Mouse (Mus musculus) adrenal gland, postnatal 25 days (tissue): Measurements from ENCODE around the gene Zfp599. TPM values are rescaled to one million over a fixed set of nuclear protein-coding genes. Genes with fewer than 3 reads are reported as not detected.
A peak's percentile ranks its signal among the peaks of the same experiment; 100 is the strongest.
"Not testable (repeated sequence)": the region's sequence is repeated elsewhere in the genome, so short reads cannot be mapped to it uniquely, and the experiment has no call there.

Source experiments
- DNase-seq: peaks from one replicate; pipeline ENCODE4 v3.0.0; 2021; ENCODE audit warnings: mixed read lengths
- long read RNA-seq: library from polyadenylated mRNA; stranded (forward); transcript quantifications from one replicate; pipeline ENCODE4 v2.0.0, GENCODE M21; 2021
- total RNA-seq: library from RNA; stranded (reverse); gene quantifications from 2 replicates; pipeline ENCODE4 v1.2.3, GENCODE M21; 2021

The Zfp599 gene
- total RNA-seq: 0.82 and 1.1 TPM in 2 replicates
- long read RNA-seq, partial matches to known transcripts: 0 of 3 reads
- long read RNA-seq, other reads (novel, unspliced or antisense): 1 of 3 reads

DNA sequence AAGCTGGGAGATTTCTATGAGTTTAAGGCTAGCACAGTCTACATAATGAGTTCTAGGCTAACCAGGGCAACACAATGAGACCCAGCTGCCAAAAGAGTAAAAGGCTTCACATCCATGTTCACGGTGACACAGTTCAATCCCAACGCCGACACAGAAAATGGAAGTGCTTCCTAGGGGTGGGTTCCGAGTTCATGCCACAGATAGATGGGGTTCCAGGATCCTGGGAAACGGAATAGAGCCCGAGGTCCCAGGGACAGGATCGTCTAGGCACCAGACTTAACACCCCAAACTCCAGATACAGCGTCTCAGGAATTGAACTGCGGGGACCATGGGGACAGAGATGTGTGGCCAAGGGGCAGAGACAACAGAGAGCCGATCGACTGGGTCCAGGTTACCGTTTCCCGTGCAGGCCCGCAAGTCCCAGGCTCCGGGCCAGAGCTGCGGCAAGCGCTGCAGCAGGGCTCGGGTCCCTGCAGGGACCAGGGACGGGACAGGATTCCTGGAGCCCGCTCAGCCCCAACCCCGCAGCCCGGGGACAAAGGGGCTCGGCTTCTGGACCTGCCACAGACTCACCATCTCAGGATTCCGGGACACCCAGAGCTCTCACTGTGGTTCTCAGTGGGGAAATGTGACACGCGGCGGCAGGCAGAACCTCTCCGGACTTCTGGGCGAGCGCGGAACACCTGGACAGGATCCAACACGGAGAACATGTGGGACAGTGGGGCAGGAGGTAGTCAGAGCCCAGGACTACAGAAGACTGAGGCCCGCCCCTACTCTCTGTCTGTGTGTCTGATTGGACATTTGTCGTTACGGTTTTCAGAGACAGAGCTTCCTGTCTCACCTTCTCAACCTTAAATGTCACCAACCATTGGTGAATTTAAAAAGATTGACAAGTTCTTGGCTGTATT, at the start of gene Zfp599:
Gene Zfp599 (minus strand): TSS at position 712 of the 908 bp plus-strand sequence.
- peak; percentile 67 for DNase-seq

DNA sequence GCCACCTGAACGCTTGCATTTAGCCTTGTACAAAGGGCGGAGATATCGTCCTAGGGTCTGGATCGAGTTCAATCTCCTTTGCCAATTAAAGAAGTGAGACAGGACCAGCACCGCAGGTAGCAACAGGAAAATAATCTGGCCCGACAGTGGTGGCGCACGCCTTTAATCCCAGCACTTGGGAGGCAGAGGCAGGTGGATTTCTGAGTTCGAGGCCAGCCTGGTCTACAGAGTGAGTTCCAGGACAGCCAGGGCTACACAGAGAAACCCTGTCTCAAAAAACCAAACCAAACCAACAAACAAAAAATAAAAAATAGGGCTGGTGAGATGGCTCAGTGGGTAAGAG, 48.2 kb upstream of the Zfp599 start:
- not testable (repeated sequence) for DNase-seq

DNA sequence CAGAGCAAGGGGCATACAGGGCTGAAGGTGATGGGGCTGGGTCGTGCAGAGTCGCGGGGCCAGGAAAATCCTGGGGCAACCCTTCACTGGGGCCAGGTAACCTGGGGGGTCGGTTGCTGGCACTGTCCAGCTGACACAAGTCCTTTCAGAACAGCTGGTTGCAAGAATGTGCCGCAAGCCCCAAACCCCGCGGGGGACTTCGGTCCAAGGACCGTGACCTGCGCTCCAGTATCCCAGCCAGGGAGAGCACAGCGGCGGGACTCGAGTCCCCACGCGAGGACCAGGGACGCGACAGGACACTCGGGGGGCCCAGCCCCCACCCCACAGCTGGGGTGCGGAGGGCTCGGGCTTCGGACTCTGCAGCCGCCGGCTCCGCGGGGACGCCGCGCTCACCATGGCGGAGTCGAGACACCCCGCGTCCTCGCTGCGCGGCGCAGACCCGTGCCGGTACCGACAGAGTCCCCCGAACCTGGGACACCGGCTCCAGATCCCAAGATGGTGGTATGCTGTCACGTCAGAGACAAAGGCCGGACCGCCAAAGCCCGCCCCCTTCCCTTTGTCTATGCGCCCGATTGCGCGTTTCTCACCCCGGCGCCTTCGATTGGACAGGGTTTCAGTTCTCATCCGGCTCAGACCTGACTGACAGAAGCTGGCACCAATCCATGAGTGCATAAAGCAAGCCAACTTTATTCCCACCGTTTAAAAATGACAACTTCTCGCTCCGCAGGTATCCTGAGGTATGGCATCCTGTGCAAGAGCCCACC, 47.6 kb upstream of the Zfp599 start, which contains the start of gene Zfp810:
Gene Zfp810 (minus strand): TSS at position 493 of the 764 bp plus-strand sequence.
- DNase-seq: peak; percentile 87

DNA sequence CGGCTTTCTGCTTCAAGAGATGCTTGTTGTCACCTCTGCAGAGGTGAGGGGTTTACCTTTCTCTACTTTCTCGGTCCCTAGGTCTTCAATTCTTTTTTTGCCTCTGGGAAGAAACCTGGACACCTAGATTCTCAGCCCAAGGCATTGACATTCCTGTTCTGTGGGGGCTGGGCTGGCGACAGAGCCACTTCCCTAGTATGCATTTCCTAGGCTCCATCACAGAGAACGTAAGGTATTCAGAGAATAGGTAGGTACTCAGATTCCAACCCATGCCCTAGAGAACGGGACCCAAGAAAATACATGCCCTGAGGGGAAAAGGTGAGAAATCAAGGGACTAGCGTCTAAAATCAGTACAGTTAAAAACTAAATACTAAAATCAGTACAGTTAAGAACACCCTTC, 47.0 kb upstream of the Zfp599 start:
- no peak for DNase-seq

DNA sequence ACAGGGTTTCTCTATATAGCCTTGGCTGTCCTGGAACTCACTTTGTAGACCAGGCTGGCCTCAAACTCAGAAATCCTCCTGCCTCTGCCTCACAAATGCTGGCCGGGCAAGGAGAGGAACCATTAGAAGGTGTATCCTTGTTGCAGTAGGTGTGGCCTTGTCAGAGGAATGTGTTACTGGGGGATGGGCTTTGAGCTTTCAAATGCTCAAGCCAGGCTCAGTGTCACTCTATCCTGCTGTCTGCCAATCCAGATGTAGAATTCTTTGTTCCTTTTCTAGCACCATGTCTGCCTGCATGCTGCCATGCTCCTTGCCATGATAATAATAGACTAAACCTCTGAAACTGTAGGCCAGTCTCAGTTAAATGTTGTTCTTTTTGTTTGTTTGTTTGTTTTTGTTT, 42.5 kb upstream of the Zfp599 start:
- no peak for DNase-seq

DNA sequence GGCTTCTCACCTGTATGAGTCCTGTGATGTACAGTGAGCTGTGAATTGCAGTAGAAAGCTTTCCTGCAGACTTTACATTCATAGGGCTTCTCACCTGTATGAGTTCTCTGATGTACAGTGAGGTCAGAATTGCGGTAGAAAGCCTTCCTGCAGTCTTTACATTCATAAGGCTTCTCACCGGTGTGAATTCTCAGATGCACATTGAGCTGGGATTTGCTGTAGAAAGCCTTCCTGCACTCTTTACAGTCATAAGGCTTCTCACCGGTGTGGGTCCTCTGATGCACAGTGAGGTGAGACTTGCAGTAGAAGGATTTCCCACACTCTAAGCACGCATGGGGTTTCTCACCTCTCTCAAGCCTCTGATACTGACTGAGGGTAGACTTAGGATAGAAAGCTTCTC, 19.0 kb upstream of the Zfp599 start:
- no peak for DNase-seq

DNA sequence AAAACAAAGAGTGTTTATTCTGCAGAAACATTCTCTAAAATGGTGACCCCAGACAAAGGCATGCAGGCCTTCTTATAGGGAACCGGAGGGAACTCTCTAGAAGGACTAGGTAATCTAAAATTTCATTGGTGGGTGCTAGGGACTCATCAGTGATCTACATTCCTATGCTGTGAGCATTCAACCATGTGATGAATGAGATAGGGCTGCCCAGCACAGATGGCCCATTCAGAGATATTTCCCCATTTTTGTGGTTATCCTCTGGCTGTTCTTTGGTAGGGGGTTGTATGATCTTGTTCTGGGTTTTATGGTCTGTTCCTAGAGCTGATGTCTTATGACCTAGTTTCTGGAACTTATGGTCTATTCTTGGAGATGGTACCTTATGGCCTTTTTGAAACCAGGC, 9.2 kb upstream of the Zfp599 start:
- DNase-seq: no peak

DNA sequence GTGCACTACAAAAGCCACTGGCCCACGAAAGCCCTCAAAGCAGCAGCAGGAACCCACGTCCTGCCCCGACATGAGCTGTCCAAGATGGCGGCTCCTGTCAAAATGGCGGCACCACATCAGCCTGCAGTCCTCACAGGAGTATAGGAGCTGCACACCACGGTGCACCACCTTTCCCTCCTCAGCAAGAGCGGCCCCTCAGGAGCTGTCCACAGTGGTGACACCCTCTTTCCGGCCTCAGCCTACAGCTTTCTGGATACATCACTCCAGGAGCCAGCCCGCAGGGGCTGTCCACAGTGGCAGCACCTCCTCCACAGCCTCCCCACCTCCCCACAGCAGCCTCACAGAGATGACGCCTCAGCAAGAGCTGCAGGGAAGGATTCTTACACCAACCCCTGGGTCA, 2.9 kb upstream of the Zfp599 start:
- no peak for DNase-seq

DNA sequence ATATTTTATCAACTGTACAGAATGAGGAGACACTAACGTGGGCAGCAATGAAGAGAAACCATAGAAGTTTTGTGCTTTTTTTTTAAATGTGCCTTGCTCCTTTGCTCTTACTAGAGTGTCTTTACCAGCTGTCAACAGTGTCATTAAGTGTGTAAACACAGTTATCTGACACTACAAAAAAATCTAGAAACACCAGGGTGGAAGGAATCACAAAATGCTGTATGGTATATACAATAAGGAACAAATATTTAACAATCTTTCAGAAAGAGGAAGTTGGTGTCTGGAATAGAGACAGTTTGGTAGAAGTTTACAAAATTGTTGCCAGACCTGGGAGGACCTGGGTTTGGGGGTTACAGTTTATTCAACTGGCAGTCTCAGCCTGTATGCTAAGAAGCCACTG, 1.9 kb upstream of the Zfp599 start:
- no peak for DNase-seq

DNA sequence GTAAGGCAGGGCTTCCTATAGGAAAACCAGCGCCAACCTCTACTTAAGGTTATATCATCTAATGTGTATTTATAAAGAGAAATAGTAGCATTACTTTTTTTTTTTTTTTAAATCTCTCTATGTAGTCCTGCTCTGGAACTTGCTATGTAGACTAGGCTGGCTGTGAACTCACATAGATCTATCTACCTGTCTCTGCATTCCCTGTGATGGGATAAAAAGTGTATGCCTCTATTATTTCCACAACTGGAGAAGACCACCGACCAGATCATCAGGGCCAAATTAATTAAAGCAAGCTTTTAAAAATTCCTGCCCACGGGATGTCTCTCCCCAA, 362 bp upstream of the Zfp599 start:
- no peak for DNase-seq

DNA sequence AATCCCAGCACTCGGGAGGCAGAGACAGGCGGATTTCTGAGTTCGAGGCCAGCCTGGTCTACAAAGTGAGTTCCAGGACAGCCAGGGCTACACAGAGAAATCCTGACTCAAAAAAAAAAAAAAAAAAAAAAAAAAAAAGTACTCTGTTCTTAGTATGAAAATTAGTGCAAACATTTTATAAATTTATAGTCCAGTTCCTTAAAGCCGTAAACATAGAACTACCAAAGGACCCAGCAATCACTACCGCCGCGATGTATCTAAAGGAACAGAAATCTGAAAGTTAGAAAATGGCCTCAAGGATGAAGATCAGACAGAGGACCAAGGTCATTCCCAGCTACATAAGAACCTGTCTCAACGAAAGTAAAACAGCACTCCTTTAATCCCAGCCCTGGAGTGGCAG, 911 bp downstream of the Zfp599 start:
- DNase-seq: no peak

DNA sequence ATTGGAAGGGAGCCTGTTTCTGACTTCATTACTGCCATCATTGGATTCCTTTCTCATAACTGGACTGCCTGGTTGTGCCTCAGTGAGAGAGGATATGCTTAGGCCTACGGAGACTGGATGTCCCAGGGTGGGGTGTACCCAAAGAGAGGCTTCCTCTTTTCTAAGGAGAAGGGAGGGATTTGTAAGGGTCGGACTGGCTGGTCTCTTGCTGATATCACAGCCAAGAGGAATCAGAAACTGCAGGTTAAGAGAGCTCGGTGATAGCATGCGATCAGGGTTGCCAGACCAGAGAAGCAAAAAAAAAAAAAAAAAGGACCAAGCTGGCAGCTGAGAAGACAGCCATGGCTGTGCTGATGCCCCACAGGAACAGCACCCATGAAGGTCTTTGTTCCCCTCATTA, 3.1 kb downstream of the Zfp599 start:
- DNase-seq: no peak

DNA sequence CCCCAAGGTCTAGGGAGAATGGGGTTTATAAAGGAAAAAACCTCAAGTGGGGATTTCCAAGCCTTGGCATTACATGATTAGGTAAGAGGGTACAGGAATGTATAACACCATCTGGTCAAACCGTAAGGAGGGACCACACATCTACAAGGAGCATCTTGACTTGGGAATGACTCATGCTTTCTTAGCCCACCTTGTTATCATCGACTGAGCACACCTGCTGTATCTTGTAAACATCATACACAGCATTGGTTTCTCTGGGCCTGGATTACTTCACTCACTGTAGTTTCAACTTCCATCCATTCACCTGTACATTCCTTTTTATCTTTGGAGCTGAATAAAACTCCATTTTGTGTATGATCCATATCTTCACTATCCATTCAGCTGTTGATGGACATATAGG, 15.5 kb downstream of the Zfp599 start:
- DNase-seq: no peak

DNA sequence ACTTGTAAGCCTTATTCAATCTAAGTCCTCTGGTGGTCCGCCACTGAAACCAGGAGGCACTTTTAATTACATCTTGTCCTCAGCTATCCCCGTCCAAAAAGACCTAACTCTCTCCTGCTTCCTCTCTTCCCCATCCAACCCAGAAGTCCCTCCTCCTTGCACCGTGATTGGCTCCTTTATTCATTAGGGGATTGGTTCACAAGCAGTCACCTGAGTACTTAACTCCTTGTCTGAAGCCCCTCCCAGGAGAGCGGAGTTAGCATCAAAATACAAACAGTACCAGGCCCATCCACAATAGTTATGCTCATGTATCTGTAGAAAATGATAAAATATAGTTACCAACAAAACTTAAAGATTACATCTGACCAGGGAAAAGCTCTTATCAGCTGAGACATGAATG, 19.7 kb downstream of the Zfp599 start:
- no peak for DNase-seq

DNA sequence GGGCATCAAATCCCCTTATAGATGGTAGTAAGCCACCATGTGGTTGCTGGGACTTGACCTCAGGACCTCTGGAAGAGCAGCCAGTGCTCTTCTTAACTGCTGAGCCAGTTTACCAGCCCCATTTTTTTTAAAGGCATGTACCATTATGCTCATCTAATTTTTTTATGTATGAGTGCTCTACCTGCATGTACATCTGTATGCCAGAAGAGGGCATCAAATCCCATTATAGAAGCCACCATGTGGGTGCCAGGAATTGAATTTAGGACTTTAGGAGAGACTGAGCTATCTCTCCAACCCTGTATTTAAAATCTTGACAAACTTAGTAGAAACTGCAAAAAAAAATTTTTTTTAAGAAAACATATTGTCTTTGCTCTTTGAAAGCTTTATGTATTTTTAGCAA, 29.1 kb downstream of the Zfp599 start:
- no peak for DNase-seq

DNA sequence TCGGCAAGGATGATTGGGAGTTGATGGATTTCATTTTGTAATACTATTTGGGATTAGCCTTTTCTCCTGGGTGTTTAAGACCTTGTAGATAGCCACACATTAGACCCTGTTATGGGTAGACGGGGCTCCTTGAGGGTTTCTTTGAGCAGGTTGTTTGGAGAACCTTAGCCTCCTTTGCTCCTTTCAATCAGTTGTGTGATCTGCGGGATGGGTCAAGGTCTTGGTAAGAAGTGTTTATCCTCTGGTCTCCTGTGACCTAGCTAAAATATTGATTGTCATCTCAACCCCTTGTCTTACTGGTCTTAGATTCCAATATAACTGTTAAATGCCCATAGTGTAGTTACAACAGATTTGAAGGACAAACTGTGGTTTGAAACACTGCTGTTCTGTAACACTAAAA, 29.6 kb downstream of the Zfp599 start:
- no peak for DNase-seq

DNA sequence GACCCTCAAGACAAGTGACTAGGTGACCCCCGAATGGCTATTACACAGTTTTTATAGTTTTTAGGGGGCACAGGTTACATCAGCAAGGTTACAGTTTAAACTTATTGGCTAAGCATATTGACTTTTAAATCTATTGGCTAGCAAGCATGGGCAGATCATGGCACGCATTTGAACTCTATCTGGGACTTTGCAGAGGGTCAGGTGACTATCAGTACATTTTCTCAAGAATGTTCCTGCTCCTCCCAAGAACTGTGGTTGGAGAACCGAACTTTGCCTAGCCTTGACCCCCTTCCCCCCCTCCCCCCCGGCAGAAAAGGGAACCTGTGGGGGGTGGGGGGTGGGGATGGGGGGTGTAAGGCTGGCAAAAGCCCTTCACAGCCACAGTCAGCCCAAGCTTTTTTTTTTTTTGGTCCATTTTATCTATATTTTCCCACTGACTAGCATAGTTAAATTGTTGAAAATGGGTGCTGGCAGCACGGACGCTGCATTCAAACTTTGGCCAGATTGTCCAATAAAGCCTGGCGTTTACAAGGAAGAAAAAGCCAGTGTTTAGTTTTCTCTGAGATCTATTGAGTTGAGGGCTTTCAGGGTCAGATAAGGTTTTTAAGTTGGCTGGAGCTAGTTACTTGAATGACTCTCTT, 30.2 kb downstream of the Zfp599 start:
- no peak for DNase-seq

DNA sequence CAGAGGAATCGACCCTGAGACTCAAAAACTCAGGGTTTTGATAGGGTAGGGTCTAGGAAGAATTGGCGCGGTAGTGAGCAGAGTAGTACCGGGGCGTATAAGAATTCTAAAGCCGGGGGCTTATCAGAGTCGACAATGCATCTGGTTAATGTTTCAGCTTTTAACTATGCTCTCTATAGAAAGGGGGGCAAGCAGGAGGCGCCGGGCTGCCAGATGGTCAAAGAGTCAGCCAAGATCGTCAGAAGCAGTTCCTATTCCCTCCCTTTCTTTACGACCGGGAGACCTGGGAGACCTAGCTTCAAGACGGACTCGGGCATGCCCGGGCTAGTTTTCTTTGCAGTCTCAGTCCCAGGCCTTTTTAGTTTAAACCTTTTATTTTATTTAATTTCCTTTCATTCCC, 32.8 kb downstream of the Zfp599 start:
- no peak for DNase-seq

DNA sequence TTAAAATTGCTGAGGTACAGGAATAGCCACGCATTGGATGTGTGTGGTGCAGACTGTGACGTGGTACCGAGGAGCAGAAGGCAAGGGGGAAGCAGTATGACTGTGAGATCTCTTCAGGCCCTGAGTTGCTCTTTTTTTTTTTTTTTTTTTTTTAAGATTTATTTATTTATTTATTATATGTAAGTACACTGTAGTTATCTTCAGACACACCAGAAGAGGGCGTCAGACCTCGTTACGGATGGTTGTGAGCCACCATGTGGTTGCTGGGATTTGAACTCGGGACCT, 33.4 kb downstream of the Zfp599 start:
- DNase-seq: not testable (repeated sequence)

DNA sequence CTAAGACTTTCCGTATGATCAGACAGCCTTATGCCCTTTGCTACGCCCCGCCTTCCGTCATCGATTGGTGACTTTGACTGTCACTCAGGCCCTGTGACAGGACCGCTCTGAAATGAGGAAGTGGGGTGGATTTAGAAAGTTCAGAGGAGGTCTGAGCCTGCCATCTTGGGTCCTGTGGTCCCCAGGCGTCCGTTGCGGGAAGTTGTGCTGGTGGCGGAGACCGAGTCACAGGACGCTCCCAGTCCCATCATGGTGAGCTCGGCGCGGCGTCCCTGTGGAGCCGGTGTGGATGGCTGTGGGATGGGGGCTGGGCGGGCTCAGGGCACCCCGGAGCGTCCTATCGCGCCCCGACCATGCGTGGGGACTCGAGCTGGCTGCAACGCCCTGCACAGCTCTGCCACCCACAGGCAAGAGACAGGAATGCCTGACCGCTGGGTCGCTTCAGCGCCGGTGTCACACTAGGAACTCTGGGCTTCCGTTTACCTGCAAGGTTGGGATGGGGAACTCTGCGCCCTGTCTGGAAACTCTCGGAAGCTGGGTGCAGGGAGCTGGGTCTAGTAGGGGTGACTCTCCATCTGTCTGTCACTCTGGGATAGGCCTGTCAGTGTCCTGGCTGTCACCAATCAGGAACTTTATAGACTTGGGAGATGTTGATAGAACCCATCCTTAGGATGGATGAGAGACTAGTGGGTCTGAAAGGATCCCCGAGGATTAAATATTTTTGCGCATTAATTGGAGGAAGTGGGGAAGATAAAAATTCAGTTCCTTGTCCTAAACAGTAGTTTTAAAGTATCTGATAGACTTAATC, 33.9 kb downstream of the Zfp599 start, which contains the start of gene Zfp809:
Gene Zfp809 (plus strand): TSS at position 134 of the 808 bp plus-strand sequence.
- peak; percentile 99 for DNase-seq

DNA sequence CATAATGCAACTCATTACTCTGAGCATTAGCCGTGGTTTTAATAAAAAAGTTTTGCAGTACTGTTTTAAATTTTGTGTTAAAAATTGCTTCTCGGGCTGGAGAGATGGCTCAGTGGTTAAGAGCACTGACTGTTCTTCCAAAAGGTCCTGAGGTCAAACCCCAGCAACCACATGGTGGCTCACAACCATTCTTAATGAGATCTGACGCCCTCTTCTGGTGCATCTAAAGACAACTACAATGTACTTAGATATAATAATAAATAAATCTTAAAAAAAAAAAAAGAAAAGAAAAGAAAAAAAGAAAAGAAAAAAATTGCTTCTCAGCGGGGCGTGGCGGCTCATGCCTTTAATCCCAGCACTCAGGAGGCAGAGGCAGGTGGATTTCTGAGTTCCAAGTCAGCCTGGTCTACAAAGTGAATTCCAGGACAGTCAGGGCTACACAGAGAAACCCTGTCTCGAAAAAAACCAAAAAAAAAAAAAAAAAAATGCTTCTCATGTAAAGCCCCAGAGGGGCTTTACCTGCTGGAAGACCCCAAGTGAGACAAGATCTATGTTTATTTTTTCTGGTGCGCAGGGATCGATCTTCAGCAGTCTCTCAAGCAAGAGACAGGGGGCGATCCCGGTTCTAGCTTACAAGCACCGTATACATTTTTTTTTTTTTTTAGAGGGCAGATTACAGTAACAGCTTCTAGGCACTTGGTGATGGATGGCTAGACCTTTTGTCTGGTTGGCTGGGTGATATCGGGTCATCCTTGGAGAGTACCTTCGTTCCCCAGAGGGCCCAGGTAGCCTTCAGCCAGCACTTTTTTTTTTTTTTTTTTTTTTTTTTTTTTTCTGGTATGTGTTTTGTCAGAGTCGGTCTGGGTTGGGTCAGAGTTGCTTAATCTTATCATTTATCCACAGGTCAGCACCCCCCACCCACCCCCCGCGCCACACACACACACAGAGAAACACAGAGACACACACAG, 34.9 kb downstream of the Zfp599 start:
- no peak for DNase-seq
